ENCODE assay signal across 8 mouse cellular contexts in genomic region chr16:31428675-31429470, GRCm38 (mm10). TPM values are rescaled to one million over a fixed set of nuclear protein-coding genes. Genes with fewer than 3 reads are reported as not detected.
DNase-seq lines count a peak whose midpoint lies in the region; ATAC-seq and TF ChIP-seq lines count a peak whose summit lies in the region.

No protein-coding gene starts in this region.

- H3K36me3 ChIP-seq in E14TG2a.4 (ENCODE audit: insufficient read depth, low read length): no peaks in the 10 kb centered on the region
- H3K36me3 ChIP-seq in forebrain, embryonic 10.5 days (replicated peaks): no peaks in the 10 kb centered on the region
- H3K36me3 ChIP-seq in hindbrain, embryonic 12.5 days: no peaks in the 10 kb centered on the region
- no peaks in the 10 kb centered on the region for H3K36me3 ChIP-seq in lung, postnatal 0 days (ENCODE audit: insufficient read depth, low read length)

- peaks cover 27% of the 10 kb centered on the region for H3K27me3 ChIP-seq in E14TG2a.4 (ENCODE audit: insufficient read depth, low read length)
- peaks cover 51% of the 10 kb centered on the region for H3K27me3 ChIP-seq in forebrain, embryonic 10.5 days (ENCODE audit: poor library complexity, severe bottlenecking)
- peaks cover 20% of the 10 kb centered on the region for H3K27me3 ChIP-seq in hindbrain, embryonic 12.5 days
- H3K27me3 ChIP-seq in lung, postnatal 0 days (replicated peaks; ENCODE audit: insufficient read depth, low read length): peaks cover 12% of the 10 kb centered on the region; the same call in 1 of the 2 replicates

- TF ChIP-seq EP300 in lung, postnatal 0 days (IDR thresholded peaks at IDR 0.05): no peak

- peak; percentile 63 for ATAC-seq in hindbrain, embryonic 12.5 days (ENCODE audit: low FRiP score)
- ATAC-seq in lung, postnatal 0 days: 0 out of 2 replicates have a peak, but pooled peaks have one; percentile 3

- no peaks in the 10 kb centered on the region for H3K9me3 ChIP-seq in E14TG2a.4 (ENCODE audit: low read length)
- H3K9me3 ChIP-seq in forebrain, embryonic 10.5 days: no peaks in the 10 kb centered on the region
- no peaks in the 10 kb centered on the region for H3K9me3 ChIP-seq in hindbrain, embryonic 12.5 days (replicated peaks)
- no peaks in the 10 kb centered on the region for H3K9me3 ChIP-seq in lung, postnatal 0 days (ENCODE audit: low read length)

- WGBS in forebrain, embryonic 10.5 days: under 1% methylated on average over 65 of the region's 65 CpGs
- WGBS in hindbrain, embryonic 12.5 days: under 1% methylated on average over 64 of the region's 65 CpGs
- 1% methylated on average over 65 of the region's 65 CpGs for WGBS in lung, postnatal 0 days

- H3K4me2 ChIP-seq in hindbrain, embryonic 12.5 days (replicated peaks): peak overlapping the region; percentile 80
- peak overlapping the region; percentile 84 for H3K4me2 ChIP-seq in lung, postnatal 0 days (replicated peaks; ENCODE audit: low read depth, low read length)

- TF ChIP-seq CTCF in E14TG2a.4 (conservative IDR thresholded peaks at IDR 0.05; ENCODE audit: low read length): no peak
- 0 out of 2 replicates have a peak, but pooled peaks have one; percentile 7 for TF ChIP-seq CTCF in lung, postnatal 0 days (IDR thresholded peaks at IDR 0.05)

- H3K4me1 ChIP-seq in E14TG2a.4 (replicated peaks; ENCODE audit: low read depth, low read length): peaks cover 51% of the 10 kb centered on the region
- peaks cover 35% of the 10 kb centered on the region for H3K4me1 ChIP-seq in forebrain, embryonic 10.5 days
- H3K4me1 ChIP-seq in hindbrain, embryonic 12.5 days: no peaks in the 10 kb centered on the region; the same call in 1 of the 2 replicates
- peaks cover 10% of the 10 kb centered on the region; the same call in 1 of the 2 replicates for H3K4me1 ChIP-seq in lung, postnatal 0 days (ENCODE audit: insufficient read depth, low read depth, low read length)

- H3K27ac ChIP-seq in forebrain, embryonic 10.5 days: peak overlapping the region; percentile 90
- peak overlapping the region; percentile 95 for H3K27ac ChIP-seq in hindbrain, embryonic 12.5 days
- no peak overlapping the region for H3K27ac ChIP-seq in lung, postnatal 0 days (ENCODE audit: low read length)

- H3K4me3 ChIP-seq in E14TG2a.4 (replicated peaks; ENCODE audit: low read length): peak overlapping the region; percentile 89
- peak overlapping the region; percentile 63 for H3K4me3 ChIP-seq in forebrain, embryonic 10.5 days
- H3K4me3 ChIP-seq in hindbrain, embryonic 12.5 days: peak overlapping the region; percentile 51
- H3K4me3 ChIP-seq in lung, postnatal 0 days (ENCODE audit: low read depth, low read length): peak overlapping the region; percentile 41

- peak overlapping the region; percentile 71 for H3K9ac ChIP-seq in hindbrain, embryonic 12.5 days
- no peak overlapping the region for H3K9ac ChIP-seq in lung, postnatal 0 days (replicated peaks; ENCODE audit: low read depth)

- peak; percentile 94 for DNase-seq in brain, adult 2 months (ENCODE audit: low read depth, low spot score)
- DNase-seq in forebrain, embryonic 10.5 days (ENCODE audit: extremely low spot score, low spot score): peak; percentile 66
- DNase-seq in layer of hippocampus, postnatal 25 days (ENCODE audit: extremely low spot score in 1 of 2, low spot score in 1 of 2): peak; percentile 67 to 78
- DNase-seq in lung, postnatal 0 days (ENCODE audit: low spot score): peak; percentile 27
- peak; percentile 72 for DNase-seq in retina, embryonic 14.5 days (ENCODE audit: low spot score)
- peak; percentile 83 to 84 for DNase-seq in thymus, postnatal 36 days

RNA-seq across cellular contexts. Expression of gene Bdh1, which starts 6.8 kb away (rescaled TPM):
- 14.4 and 16.6 TPM in 2 replicates for polyA plus RNA-seq in forebrain, embryonic 10.5 days (2016; fragmentation: Nextera tagmentation; extraction: Ambion mirVana)
- polyA plus RNA-seq in hindbrain, embryonic 12.5 days (2016; fragmentation: Nextera tagmentation; extraction: Ambion mirVana): 45.5 and 55.7 TPM in 2 replicates
- total RNA-seq in layer of hippocampus, postnatal 25 days (2021): 100 to 1,000 TPM; 116 to 121 TPM
- polyA plus RNA-seq in lung, postnatal 0 days (2015; fragmentation: Nextera tagmentation; extraction: Ambion mirVana): 1.9 and 2.0 TPM in 2 replicates

Comparison
In these comparisons a context has a peak if more than half of its experiments do, and no peak if none do; other contexts are left out.
1. DNase-seq: peak in every context shown above with its lines; median percentile 94 in brain, adult 2 months; 84 in thymus, postnatal 36 days; 72 in layer of hippocampus, postnatal 25 days; 72 in retina, embryonic 14.5 days; 66 in forebrain, embryonic 10.5 days; 27 in lung, postnatal 0 days.